7 mouse cellular contexts compared by ENCODE assay signal in the genomic region with DNA sequence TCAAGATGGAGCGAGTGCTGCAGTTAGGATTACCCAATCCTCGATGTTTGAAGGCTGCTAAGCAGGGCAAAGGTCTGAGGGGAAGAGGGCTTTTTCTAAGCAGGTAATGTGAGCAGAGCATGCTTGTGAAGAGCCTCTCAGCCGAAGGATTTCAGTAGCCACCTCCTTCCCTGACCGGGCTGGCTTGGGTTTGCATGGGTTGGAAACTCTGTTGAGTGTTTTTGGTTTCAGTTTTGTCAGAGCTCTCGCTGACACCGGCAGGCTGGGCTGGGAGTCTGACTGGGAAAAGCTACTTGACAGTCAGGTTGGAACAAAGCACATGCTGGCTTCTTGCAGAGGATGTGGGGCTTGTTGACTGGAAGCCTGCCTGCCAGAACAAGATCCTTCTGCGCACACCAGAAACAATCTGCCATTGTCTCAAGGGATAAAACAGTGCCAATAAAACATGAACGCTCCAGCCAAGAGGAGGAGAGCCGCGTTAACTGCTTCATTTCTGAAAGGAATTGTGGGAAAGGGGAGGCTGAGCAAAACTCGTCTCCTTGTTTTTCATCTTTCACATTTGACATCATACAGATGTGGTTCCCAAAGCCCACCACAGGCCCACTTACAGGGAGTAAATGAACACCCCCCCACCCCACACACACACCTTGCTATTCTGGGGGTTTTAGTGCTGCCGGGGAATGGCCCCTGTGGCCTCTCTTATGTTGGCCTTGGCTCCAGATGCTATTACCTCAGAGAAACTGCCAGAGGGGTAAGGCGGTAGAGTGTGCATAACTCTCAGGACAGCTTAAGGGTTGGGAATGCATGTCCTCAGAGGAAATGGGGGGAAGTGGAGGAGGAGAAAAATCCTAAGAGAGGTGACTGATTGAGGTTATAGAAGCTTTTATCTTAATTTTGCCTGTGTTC.
DNase-seq lines count a peak whose midpoint lies in the region; ATAC-seq lines count a peak whose summit lies in the region.

No protein-coding gene starts in this region.

- no peaks in the 10 kb centered on the region for H3K36me3 ChIP-seq in intestine, embryonic 14.5 days (ENCODE audit: control insufficient read depth, insufficient read depth, low read length)

- H3K4me2 ChIP-seq in intestine, embryonic 14.5 days (ENCODE audit: low read length): peak overlapping the region; percentile 49

- peak overlapping the region; percentile 31; the same call in 1 of the 2 replicates for H3K9ac ChIP-seq in intestine, embryonic 14.5 days (ENCODE audit: low read length)

- DNase-seq in adrenal gland, postnatal 4 days (ENCODE audit: low spot score in 2 of 2): peak; percentile 27 to 48
- peak; percentile 23 for DNase-seq in embryo, embryonic 9.5 days (ENCODE audit: extremely low spot score)
- peak; percentile 47 to 78 for DNase-seq in gastrocnemius, postnatal 4 days (ENCODE audit: low spot score in 2 of 2)
- DNase-seq in intestine, embryonic 14.5 days (ENCODE audit: low spot score): peak; percentile 84
- peak; percentile 59 to 63 for DNase-seq in left cerebral cortex, adult 8-10 months (ENCODE audit: low spot score in 2 of 2)
- peak; percentile 77 to 87 for DNase-seq in lung, postnatal 4 days
- DNase-seq in right cerebral cortex, adult 2 months (ENCODE audit: low spot score in 2 of 2): peak; percentile 60 to 73

- peak overlapping the region; percentile 10 for H3K4me3 ChIP-seq in intestine, embryonic 14.5 days (ENCODE audit: low read depth, low read length)

- H3K9me3 ChIP-seq in intestine, embryonic 14.5 days (ENCODE audit: control insufficient read depth, low read length): 0 out of 2 replicates have a peak, but pooled peaks cover 3% of the 10 kb centered on the region

- peaks cover 11% of the 10 kb centered on the region for H3K4me1 ChIP-seq in intestine, embryonic 14.5 days (replicated peaks; ENCODE audit: control insufficient read depth, insufficient read depth, low read length)

- no peaks in the 10 kb centered on the region for H3K27me3 ChIP-seq in intestine, embryonic 14.5 days (replicated peaks; ENCODE audit: control insufficient read depth, insufficient read depth, low read length)

- peak overlapping the region; percentile 66 for H3K27ac ChIP-seq in intestine, embryonic 14.5 days (ENCODE audit: low read depth)

- 11% methylated on average over 13 of the region's 13 CpGs for WGBS in intestine, embryonic 14.5 days

- peak; percentile 74 for ATAC-seq in intestine, embryonic 14.5 days (replicated peaks; ENCODE audit: low FRiP score, low TSS enrichment, low read depth)

Comparison
In these comparisons a context has a peak if more than half of its experiments do, and no peak if none do; other contexts are left out.
1. Peak in every context shown above with its lines: DNase-seq, ATAC-seq, H3K4me3 ChIP-seq and H3K27ac ChIP-seq.
2. DNase-seq: peak in every context shown above with its lines; median percentile 84 in intestine, embryonic 14.5 days; 82 in lung, postnatal 4 days; 66 in right cerebral cortex, adult 2 months; 62 in gastrocnemius, postnatal 4 days; 61 in left cerebral cortex, adult 8-10 months; 38 in adrenal gland, postnatal 4 days; 23 in embryo, embryonic 9.5 days.